Mouse (Mus musculus) urinary bladder, postnatal 25 days (tissue): ENCODE results near the gene Mettl18.

Experiments used
- DNase-seq: peaks from one replicate; pipeline ENCODE4 v3.0.0; 2022; ENCODE audit warnings: low spot score

Mettl18 gene

GRCm38 (mm10) chr1:164043549-164043948 lies 48.9 kb downstream of the Mettl18 start:
- no peak for DNase-seq
